Mouse (Mus musculus) CD8-positive naive resting alpha-beta T cell, adult 57 days (primary cell): Measurements from ENCODE around the gene Prx. TPM values are rescaled to one million over a fixed set of nuclear protein-coding genes. Genes with fewer than 3 reads are reported as not detected.

Source experiments
- total RNA-seq: library from RNA; stranded (reverse); gene quantifications from one replicate; pipeline ENCODE4 v1.2.4, GENCODE M21; 2023

The Prx gene
- total RNA-seq = 0.95 TPM

DNA sequence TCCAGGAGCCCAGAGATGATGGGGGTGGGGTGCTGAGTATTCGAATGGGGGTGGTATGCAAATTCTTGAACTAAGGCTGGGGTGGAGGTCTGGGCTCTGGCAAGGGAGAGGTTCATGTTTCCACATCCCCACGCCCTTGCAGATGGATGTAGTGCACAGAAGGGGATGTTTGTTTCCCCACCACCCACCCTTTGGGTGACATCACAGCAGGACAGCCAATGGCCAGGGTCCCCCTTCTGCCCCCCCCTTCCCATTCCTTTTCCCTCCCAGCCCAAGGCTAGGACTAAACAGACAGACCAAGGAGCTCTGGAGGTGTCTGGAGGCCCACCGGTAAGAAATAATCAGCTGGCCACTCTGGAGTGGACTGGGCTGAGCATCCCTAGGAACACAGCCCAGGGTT is at the start of gene Prx:
Gene Prx (plus strand): TSS at position 289 of the 400 bp plus-strand sequence.

GRCm38 (mm10) chr7:27473156-27473834 is 25.8 kb upstream of the Prx start, which contains the start of gene Sertad3:
TSS of gene Sertad3 (plus strand) at chr7:27473768.

DNA sequence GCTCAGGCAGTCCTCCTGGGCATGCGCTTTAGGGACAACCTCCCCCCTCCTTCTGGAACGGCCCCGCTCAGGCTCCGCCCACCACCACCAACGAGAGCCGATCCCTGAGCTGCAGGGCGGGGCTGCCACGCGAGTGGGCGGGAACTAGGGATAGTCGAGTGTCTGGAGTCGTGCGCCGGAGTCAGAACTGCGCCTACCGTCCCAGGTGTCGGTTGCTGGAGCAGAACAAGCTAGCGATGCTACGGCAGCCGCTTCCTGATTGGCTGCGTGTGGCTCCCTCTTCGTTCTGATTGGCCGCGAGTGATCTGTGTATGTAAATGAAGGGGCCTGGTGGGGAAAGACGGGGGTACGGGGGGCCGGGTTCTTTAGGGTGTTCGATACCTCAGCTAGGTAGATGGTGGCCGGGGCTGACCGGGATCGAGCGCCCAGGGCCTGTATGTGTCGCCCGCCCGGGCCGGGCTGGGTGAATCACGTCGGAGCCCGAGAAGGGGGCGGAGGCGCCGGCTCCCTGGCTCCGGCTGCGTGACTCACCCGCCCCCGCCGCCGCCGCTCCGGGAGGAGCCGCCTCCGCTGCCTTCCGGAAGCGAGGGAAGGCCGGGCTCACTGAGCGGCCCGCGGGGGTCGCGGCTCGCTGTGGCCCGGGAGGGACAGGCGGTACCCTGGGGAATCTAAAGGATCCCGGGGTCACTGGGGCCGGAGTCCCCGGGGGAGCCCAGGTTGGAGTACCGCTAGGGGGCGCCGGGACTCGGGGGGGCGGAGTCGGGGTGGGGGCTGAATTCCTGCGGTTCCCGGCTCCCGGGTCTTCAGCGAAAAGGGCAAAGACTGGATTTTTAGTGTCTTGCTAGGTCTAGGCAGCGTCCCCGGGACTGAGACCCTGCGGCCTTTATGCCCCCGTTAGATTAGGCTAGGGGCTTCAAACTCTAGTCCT is 12.1 kb upstream of the Prx start, which contains the start of gene Sertad1:
Gene Sertad1 (plus strand): TSS at position 141 of the 928 bp plus-strand sequence.

DNA sequence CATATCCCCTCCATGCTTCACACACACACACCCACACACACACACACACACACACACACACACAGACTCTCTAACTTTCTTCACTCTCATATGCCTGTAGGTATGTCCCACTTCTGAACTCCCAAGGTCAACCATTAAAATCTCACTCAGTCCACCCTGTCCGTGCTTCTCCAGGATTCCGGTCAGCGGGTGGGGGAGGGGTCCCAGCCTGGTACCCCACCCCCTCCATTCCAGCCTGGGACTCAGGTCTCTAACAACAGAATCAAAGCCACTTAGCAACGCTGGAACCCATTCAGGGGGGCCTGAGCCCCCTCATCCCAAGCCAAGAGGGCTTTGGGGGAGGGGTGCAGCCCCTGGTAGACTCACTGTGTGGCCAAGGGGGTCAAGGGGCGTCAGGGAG is 23.8 kb downstream of the Prx start, which contains the start of gene Hipk4:
Gene Hipk4 (plus strand): TSS at position 301 of the 400 bp plus-strand sequence.

GRCm38 (mm10) chr7:27552931-27553513 is 53.9 kb downstream of the Prx start, which contains the start of the genes Pld3 and 2310022A10Rik:
TSS of gene Pld3 (minus strand) at chr7:27553218.
TSS of gene 2310022A10Rik (plus strand) at chr7:27553233.

Other genes with a start within 250 kb of the Prx start
- 3.1 TPM for gene Numbl, start 240.9 kb upstream of the Prx start, total RNA-seq
- 1.2 TPM for gene Ltbp4, start 161.6 kb upstream of the Prx start, total RNA-seq
- gene Shkbp1, start 143.3 kb upstream of the Prx start, total RNA-seq = 80.0 TPM
- not detected for gene Gm20479, start 141.9 kb upstream of the Prx start, total RNA-seq
- not detected for gene Sptbn4, start 51.6 kb upstream of the Prx start, total RNA-seq
- 13.1 TPM for gene Blvrb, start 51.3 kb upstream of the Prx start, total RNA-seq
- 9.9 TPM for gene Sertad3, start 25.6 kb upstream of the Prx start, total RNA-seq
- 59.1 TPM for gene Sertad1, start 12.4 kb upstream of the Prx start, total RNA-seq
- gene Hipk4, start 23.9 kb downstream of the Prx start, total RNA-seq = 0.34 TPM
- 135 TPM for gene Pld3, start 53.9 kb downstream of the Prx start, total RNA-seq
- gene 2310022A10Rik, start 53.9 kb downstream of the Prx start, total RNA-seq = 27.6 TPM
- 121 TPM for gene Akt2, start 92.2 kb downstream of the Prx start, total RNA-seq
- not detected for gene Ttc9b, start 154.6 kb downstream of the Prx start, total RNA-seq
- 15.2 TPM for gene Map3k10, start 175.3 kb downstream of the Prx start, total RNA-seq
- gene Zfp607b, start 190.0 kb downstream of the Prx start, total RNA-seq = 1.9 TPM
- 11.5 TPM for gene Zfp60, start 232.1 kb downstream of the Prx start, total RNA-seq